Mouse (Mus musculus): ENCODE measurements around the gene Eif3k. TPM values are rescaled to one million over a fixed set of nuclear protein-coding genes. Genes with fewer than 3 reads are reported as not detected.

Eif3k gene
- total RNA-seq, 1 experiment = 474 TPM

- no peak for TF ChIP-seq ZC3H11A (IDR thresholded peaks at IDR 0.05; ENCODE audit: borderline replicate concordance, low read depth, low read length)
- no peak for TF ChIP-seq CHD2 (IDR thresholded peaks at IDR 0.05; ENCODE audit: low read depth, low read length)
- no peak for TF ChIP-seq HCFC1 (IDR thresholded peaks at IDR 0.05; ENCODE audit: borderline replicate concordance, insufficient read depth, low read length)
- TF ChIP-seq MAFK (IDR thresholded peaks at IDR 0.05; ENCODE audit: insufficient read depth, low read depth, low read length) = no peak
- no peak for TF ChIP-seq ZNF384 (IDR thresholded peaks at IDR 0.05; ENCODE audit: low read depth, low read length)
- H3K36me3 ChIP-seq (ENCODE audit: control insufficient read depth, insufficient read depth, low read length, poor library complexity, severe bottlenecking) = peaks cover 36% of the 10 kb centered on the region
- H3K27ac ChIP-seq (ENCODE audit: insufficient read depth, low read depth, low read length, poor library complexity, severe bottlenecking) = no peak overlapping the region
- no peaks in the 10 kb centered on the region for H3K9me3 ChIP-seq (ENCODE audit: control insufficient read depth, insufficient read depth, low read depth, low read length)
- in situ Hi-C loops (cut with MboI; ENCODE audit: low sequenced_read_pairs in 2 of 2, unreplicated experiment in 2 of 2) = no loop called here
- H3K4me3 ChIP-seq (ENCODE audit: insufficient read depth in 1 of 2, low read depth in 1 of 2, low read length in 2 of 2, poor library complexity in 1 of 2, severe bottlenecking in 1 of 2) = no peak overlapping the region
- no peak for DNase-seq (ENCODE audit: low read depth, low spot score)
- H3K9ac ChIP-seq (ENCODE audit: insufficient read depth, low read depth, low read length, poor library complexity, severe bottlenecking) = no peak overlapping the region
- peaks cover 21 to 50% of the 10 kb centered on the region in 2 experiments for H3K4me1 ChIP-seq (ENCODE audit: control insufficient read depth in 2 of 2, insufficient read depth in 2 of 2, low read length in 2 of 2, poor library complexity in 1 of 2)
Measured at GRCm38 (mm10) chr7:28925317-28925716, 56.3 kb downstream of the Eif3k start.

GRCm38 (mm10) chr7:28924802-28925201 is 56.9 kb downstream of the Eif3k start:
- no peak for DNase-seq (ENCODE audit: low read depth, low spot score)
- peaks cover 19 to 50% of the 10 kb centered on the region in 2 experiments for H3K4me1 ChIP-seq (ENCODE audit: control insufficient read depth in 2 of 2, insufficient read depth in 2 of 2, low read length in 2 of 2, poor library complexity in 1 of 2)
- no peak overlapping the region for H3K27ac ChIP-seq (ENCODE audit: insufficient read depth, low read depth, low read length, poor library complexity, severe bottlenecking)
- TF ChIP-seq ZNF384 (IDR thresholded peaks at IDR 0.05; ENCODE audit: low read depth, low read length) (no peak), ZC3H11A (IDR thresholded peaks at IDR 0.05; ENCODE audit: borderline replicate concordance, low read depth, low read length) (no peak), MAFK (IDR thresholded peaks at IDR 0.05; ENCODE audit: insufficient read depth, low read depth, low read length) (no peak), HCFC1 (IDR thresholded peaks at IDR 0.05; ENCODE audit: borderline replicate concordance, insufficient read depth, low read length) (no peak), CHD2 (IDR thresholded peaks at IDR 0.05; ENCODE audit: low read depth, low read length) (no peak)
- peaks cover 31% of the 10 kb centered on the region for H3K36me3 ChIP-seq (ENCODE audit: control insufficient read depth, insufficient read depth, low read length, poor library complexity, severe bottlenecking)
- in situ Hi-C loops (cut with MboI; ENCODE audit: low sequenced_read_pairs in 2 of 2, unreplicated experiment in 2 of 2) = no loop called here
- no peak overlapping the region for H3K4me3 ChIP-seq (ENCODE audit: insufficient read depth in 1 of 2, low read depth in 1 of 2, low read length in 2 of 2, poor library complexity in 1 of 2, severe bottlenecking in 1 of 2)
- H3K9ac ChIP-seq (ENCODE audit: insufficient read depth, low read depth, low read length, poor library complexity, severe bottlenecking) = no peak overlapping the region
- no peaks in the 10 kb centered on the region for H3K9me3 ChIP-seq (ENCODE audit: control insufficient read depth, insufficient read depth, low read depth, low read length)

- Histone ChIP-seq H3K27ac (ENCODE audit: insufficient read depth, low read depth, low read length, poor library complexity, severe bottlenecking) (no peak overlapping the region; the same call in 1 of the 2 replicates), H3K9me3 (ENCODE audit: control insufficient read depth, insufficient read depth, low read depth, low read length) (no peaks in the 10 kb centered on the region), H3K36me3 (ENCODE audit: control insufficient read depth, insufficient read depth, low read length, poor library complexity, severe bottlenecking) (peaks cover 32% of the 10 kb centered on the region), H3K9ac (ENCODE audit: insufficient read depth, low read depth, low read length, poor library complexity, severe bottlenecking) (no peak overlapping the region), H3K4me1 (ENCODE audit: control insufficient read depth in 2 of 2, insufficient read depth in 2 of 2, low read length in 2 of 2, poor library complexity in 1 of 2) (peaks cover 15 to 48% of the 10 kb centered on the region in 2 experiments), H3K4me3 (ENCODE audit: insufficient read depth in 1 of 2, low read depth in 1 of 2, low read length in 2 of 2, poor library complexity in 1 of 2, severe bottlenecking in 1 of 2) (no peak overlapping the region)
- in situ Hi-C loops (cut with MboI; ENCODE audit: low sequenced_read_pairs in 2 of 2, unreplicated experiment in 2 of 2) = no loop called here
- TF ChIP-seq MAFK (IDR thresholded peaks at IDR 0.05; ENCODE audit: insufficient read depth, low read depth, low read length) (no peak), ZNF384 (IDR thresholded peaks at IDR 0.05; ENCODE audit: low read depth, low read length) (no peak), HCFC1 (IDR thresholded peaks at IDR 0.05; ENCODE audit: borderline replicate concordance, insufficient read depth, low read length) (no peak), ZC3H11A (IDR thresholded peaks at IDR 0.05; ENCODE audit: borderline replicate concordance, low read depth, low read length) (no peak), CHD2 (IDR thresholded peaks at IDR 0.05; ENCODE audit: low read depth, low read length) (no peak)
- no peak for DNase-seq (ENCODE audit: low read depth, low spot score)
Measured at GRCm38 (mm10) chr7:28923865-28924291, 57.8 kb downstream of the Eif3k start.

GRCm38 (mm10) chr7:28922606-28923005 is 59.1 kb downstream of the Eif3k start:
- no peak overlapping the region for H3K4me3 ChIP-seq (ENCODE audit: insufficient read depth in 1 of 2, low read depth in 1 of 2, low read length in 2 of 2, poor library complexity in 1 of 2, severe bottlenecking in 1 of 2)
- H3K36me3 ChIP-seq (ENCODE audit: control insufficient read depth, insufficient read depth, low read length, poor library complexity, severe bottlenecking) = peaks cover 41% of the 10 kb centered on the region
- H3K9ac ChIP-seq (ENCODE audit: insufficient read depth, low read depth, low read length, poor library complexity, severe bottlenecking) = no peak overlapping the region
- TF ChIP-seq MAFK (IDR thresholded peaks at IDR 0.05; ENCODE audit: insufficient read depth, low read depth, low read length) = no peak
- no peak for TF ChIP-seq CHD2 (IDR thresholded peaks at IDR 0.05; ENCODE audit: low read depth, low read length)
- TF ChIP-seq HCFC1 (IDR thresholded peaks at IDR 0.05; ENCODE audit: borderline replicate concordance, insufficient read depth, low read length) = no peak
- TF ChIP-seq ZNF384 (IDR thresholded peaks at IDR 0.05; ENCODE audit: low read depth, low read length) = no peak
- TF ChIP-seq ZC3H11A (IDR thresholded peaks at IDR 0.05; ENCODE audit: borderline replicate concordance, low read depth, low read length) = no peak
- DNase-seq (ENCODE audit: low read depth, low spot score) = no peak
- no peak overlapping the region for H3K27ac ChIP-seq (ENCODE audit: insufficient read depth, low read depth, low read length, poor library complexity, severe bottlenecking)
- in situ Hi-C loops (cut with MboI; ENCODE audit: low sequenced_read_pairs in 2 of 2, unreplicated experiment in 2 of 2) = no loop called here
- peaks cover 10 to 50% of the 10 kb centered on the region in 2 experiments for H3K4me1 ChIP-seq (ENCODE audit: control insufficient read depth in 2 of 2, insufficient read depth in 2 of 2, low read length in 2 of 2, poor library complexity in 1 of 2)
- no peaks in the 10 kb centered on the region for H3K9me3 ChIP-seq (ENCODE audit: control insufficient read depth, insufficient read depth, low read depth, low read length)

Measured in ES-E14 (cell line).